Mouse (Mus musculus) kidney, adult 2 months (tissue): ENCODE data around the gene Pigh. TPM values are rescaled to one million over a fixed set of nuclear protein-coding genes. Genes with fewer than 3 reads are reported as not detected.

Experiments used
- DNase-seq: peaks from one replicate; pipeline ENCODE4 v3.0.0; 2021
- H3K27ac ChIP-seq: fragments of 200-500 bp; 2 replicates; pipeline ENCODE4 v1.5.1; 2012; ENCODE audit warnings: low read depth, low read length, control low read depth, inconsistent platforms; ENCODE audit not compliant: insufficient read depth
- H3K27me3 ChIP-seq: fragments of 200-500 bp; replicated peaks from 2 replicates; pipeline ENCODE4 v1.6.1; 2012; ENCODE audit warnings: mild to moderate bottlenecking, moderate library complexity, low read length, inconsistent platforms; ENCODE audit not compliant: control insufficient read depth, insufficient read depth
- H3K36me3 ChIP-seq: fragments of 200-500 bp; 2 replicates; pipeline ENCODE4 v1.6.1; 2012; ENCODE audit warnings: mild to moderate bottlenecking, moderate library complexity, low read length, inconsistent platforms; ENCODE audit not compliant: control insufficient read depth, insufficient read depth
- H3K4me1 ChIP-seq: fragments of 200-500 bp; 2 replicates; pipeline ENCODE4 v1.6.1; 2011; ENCODE audit warnings: low read length; ENCODE audit not compliant: control insufficient read depth, insufficient read depth
- H3K4me3 ChIP-seq: fragments of 200-500 bp; 2 replicates; pipeline ENCODE4 v1.5.1; 2011; ENCODE audit warnings: mild to moderate bottlenecking, low read depth, low read length, control low read depth; ENCODE audit not compliant: insufficient read depth
- CTCF ChIP-seq: fragments of 200-500 bp; conservative IDR thresholded peaks from 2 replicates; pipeline ENCODE4 v1.5.1; 2011; ENCODE audit warnings: low read depth, mild to moderate bottlenecking, control low read depth, low read length, moderate library complexity, mixed read lengths; ENCODE audit not compliant: insufficient read depth, insufficient read length
- POLR2A ChIP-seq: fragments of 200-500 bp; IDR thresholded peaks from one replicate; pipeline ENCODE4 v1.6.1; 2011; ENCODE audit warnings: low read depth, low read length, control low read depth
- WGBS: fragments of 180-500 bp; shearing (Covaris S2); methylation state at CpG from one replicate; pipeline ENCODE4 v1.1.7; 2018; 5-methylcytosine and 5-hydroxymethylcytosine counted together
- polyA plus RNA-seq: library from polyadenylated mRNA; depleted of rRNA; stranded (reverse); fragments of >200 nt; gene quantifications from 2 replicates; pipeline ENCODE4 v1.2.3, GENCODE M21; 2012

Pigh gene
- polyA plus RNA-seq, 1 experiment = 12.4 TPM

DNA sequence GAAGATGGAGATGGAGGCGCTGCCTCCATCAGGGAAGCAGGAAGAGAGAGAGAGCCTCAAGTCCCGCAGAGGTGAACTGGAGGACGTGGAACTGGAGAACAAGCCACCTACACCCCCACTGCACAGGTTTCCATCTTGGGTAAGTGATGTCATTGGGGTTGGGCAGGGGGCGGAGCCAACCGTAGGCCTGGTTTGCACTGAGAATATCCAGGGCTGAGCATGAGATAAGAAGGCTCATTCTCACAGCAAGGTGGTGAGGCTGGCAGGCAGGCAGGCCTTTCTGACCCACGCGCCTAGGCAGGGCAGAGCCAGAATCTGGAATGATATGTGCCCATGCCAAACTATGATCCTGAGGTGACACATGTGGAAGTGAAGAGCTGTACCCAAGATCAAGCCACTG lies 34.2 kb downstream of the Pigh start:
- no peak overlapping the region for H3K27ac ChIP-seq
- H3K4me3 ChIP-seq = no peak overlapping the region
- no peaks in the 10 kb centered on the region for H3K4me1 ChIP-seq
- H3K27me3 ChIP-seq = no peaks in the 10 kb centered on the region
- peak; percentile 24 for DNase-seq
- no peaks in the 10 kb centered on the region for H3K36me3 ChIP-seq
- no peak for TF ChIP-seq CTCF
- WGBS = 85% methylated on average over 7 of the region's 7 CpGs

DNA sequence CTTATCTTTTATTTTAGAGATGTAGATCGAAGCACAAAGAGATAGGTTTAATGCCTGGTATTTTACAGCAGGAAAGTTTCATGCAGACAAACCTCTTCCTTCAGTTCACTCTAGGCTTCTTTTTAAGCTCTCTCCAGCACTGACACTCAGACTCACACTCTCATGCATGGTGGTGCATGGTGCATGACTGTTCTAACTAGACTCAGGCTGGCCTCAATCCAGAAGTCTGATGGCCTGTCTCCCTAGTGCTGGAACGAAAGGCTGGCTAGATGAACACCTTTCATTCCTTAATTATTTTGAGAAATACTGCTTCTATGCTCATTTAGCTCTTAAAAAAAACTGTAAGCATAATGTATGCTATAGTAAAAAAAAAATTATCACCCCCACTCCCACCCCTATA lies 37.4 kb downstream of the Pigh start:
- Histone ChIP-seq H3K4me3 (no peak overlapping the region), H3K4me1 (no peaks in the 10 kb centered on the region), H3K27me3 (no peaks in the 10 kb centered on the region), H3K36me3 (no peaks in the 10 kb centered on the region), H3K27ac (no peak overlapping the region)
- TF ChIP-seq CTCF (no peak), POLR2A (no peak)
- peak; percentile 73 for DNase-seq
- WGBS = 75% methylated on average over 2 of the region's 2 CpGs

DNA sequence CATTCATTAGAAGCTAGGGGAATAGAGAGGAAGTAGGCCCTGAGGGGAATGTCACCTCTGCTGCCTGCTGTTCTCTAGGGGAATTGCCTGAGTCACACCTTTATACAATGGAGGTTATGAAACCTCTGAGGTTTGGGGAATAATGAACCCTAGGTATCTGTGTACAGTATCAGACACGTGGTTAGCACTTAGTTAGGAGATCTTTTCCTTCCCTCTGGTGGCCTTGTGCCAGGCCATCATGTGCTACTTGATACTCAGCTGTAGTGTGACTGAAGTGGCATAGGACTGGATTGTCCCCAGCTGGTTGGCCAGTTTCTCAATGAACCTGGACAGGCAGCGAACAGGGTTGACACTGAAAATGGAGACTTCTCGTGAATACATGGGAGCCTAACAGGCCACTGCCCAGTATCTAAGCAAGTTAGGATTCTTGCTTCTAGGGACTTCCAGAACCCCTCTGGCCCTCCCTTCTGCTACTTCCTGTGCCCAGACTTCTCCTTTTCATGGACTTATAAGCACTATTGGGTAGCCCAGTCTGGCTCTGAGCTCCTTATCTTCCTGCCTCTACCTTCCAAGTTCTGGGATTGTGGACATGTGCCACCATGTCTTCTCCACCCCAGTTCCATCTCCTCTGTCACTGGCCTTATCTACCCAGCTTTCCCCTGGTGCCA lies 38.8 kb downstream of the Pigh start:
- Histone ChIP-seq H3K4me3 (no peak overlapping the region), H3K27ac (no peak overlapping the region), H3K4me1 (no peaks in the 10 kb centered on the region), H3K27me3 (no peaks in the 10 kb centered on the region), H3K36me3 (no peaks in the 10 kb centered on the region)
- TF ChIP-seq POLR2A (no peak), CTCF (no peak)
- DNase-seq = peak; percentile 24
- WGBS = 68% methylated on average over 3 of the region's 3 CpGs

DNA sequence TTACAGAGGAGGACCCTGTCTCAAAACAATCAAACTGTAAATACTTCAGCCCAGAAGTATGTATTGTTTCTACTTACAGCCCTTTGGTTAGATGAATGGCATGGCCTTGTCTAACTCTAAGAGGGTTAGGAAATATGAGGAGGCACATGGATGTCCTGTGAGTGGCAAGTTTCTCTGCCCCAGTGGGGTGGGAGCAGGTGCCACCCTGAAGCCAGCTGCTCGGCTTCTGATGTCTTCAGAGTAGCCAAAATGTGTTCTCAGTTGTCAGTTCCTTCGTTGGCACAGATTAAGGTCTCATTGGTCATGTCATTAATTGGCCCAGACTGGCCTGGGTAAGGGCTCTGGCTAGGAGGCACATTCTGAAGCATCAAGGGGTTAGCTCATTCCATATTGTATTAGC lies 39.6 kb downstream of the Pigh start:
- H3K27ac ChIP-seq = no peak overlapping the region
- H3K4me1 ChIP-seq = no peaks in the 10 kb centered on the region
- H3K4me3 ChIP-seq = no peak overlapping the region
- TF ChIP-seq POLR2A (no peak), CTCF (no peak)
- DNase-seq = no peak
- H3K36me3 ChIP-seq = no peaks in the 10 kb centered on the region
- H3K27me3 ChIP-seq = no peaks in the 10 kb centered on the region
- 76% methylated on average over 2 of the region's 2 CpGs for WGBS

DNA sequence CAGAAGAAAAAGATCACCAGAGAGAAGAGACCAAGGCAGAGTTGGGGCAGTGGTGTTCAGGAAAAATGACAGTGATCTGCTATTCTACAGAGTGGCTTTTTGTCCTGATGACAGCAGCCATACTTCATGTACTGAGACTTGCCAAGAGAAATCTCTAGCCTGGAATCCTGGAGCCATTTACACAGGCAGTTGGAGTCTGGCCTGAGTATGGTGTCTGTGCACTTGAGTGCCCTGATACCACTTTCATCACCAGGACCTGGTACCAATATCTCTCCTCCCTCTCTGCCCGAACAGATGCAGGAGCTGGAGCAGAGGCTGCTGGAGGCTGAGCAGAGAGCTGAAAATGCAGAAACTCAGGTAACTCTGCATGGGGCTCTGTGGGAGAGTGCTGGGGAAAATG lies 40.6 kb downstream of the Pigh start:
- no peaks in the 10 kb centered on the region for H3K4me1 ChIP-seq
- H3K36me3 ChIP-seq = no peaks in the 10 kb centered on the region; the same call in 1 of the 2 replicates
- WGBS = 97% methylated on average over 1 of the region's 1 CpGs
- no peaks in the 10 kb centered on the region for H3K27me3 ChIP-seq
- TF ChIP-seq POLR2A (no peak), CTCF (no peak)
- H3K4me3 ChIP-seq = no peak overlapping the region
- H3K27ac ChIP-seq = no peak overlapping the region
- DNase-seq = no peak

DNA sequence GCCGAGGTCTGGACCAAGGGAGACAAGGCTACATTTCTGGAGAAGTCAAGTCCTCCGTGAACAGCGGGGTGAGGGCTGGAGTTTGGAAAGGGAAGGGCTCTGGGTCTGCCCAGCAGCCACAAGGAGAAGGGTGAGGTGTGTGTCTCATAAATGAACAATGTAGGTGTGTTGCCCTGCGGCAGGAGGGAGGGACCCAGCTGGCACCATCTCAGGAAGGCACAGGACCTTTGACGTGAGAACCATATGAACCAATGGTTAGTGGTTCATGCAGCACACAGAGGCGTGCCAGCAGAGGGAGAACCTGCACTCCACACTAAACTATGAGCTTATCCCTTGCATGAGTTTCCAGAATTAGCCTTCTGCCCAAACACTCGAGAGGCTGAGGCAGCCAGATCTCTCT lies 42.2 kb downstream of the Pigh start:
- WGBS = 88% methylated on average over 7 of the region's 7 CpGs
- Histone ChIP-seq H3K27me3 (no peaks in the 10 kb centered on the region), H3K4me3 (no peak overlapping the region), H3K36me3 (no peaks in the 10 kb centered on the region; the same call in 1 of the 2 replicates), H3K27ac (no peak overlapping the region), H3K4me1 (no peaks in the 10 kb centered on the region)
- DNase-seq = no peak
- no peak for TF ChIP-seq POLR2A
- no peak for TF ChIP-seq CTCF

DNA sequence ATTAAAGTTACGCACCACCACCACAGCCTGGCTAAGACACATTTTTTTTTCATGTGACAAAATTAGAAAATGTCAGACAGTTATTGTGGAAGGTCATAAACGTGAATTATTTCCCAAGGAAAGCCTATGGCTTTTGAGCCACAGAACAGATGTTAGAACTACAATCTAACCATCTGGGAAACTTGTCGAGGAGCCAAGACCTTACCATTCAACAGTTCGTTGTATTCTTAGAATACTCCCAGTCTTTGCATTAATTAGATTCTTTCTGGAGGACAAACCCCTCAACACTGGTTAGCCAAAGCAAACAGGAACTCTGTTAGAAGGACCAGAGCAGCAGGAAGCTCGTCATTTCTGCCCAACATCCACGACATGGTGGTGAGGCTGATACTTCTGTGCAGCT lies 43.3 kb downstream of the Pigh start:
- DNase-seq = no peak
- no peak overlapping the region for H3K4me3 ChIP-seq
- H3K4me1 ChIP-seq = no peaks in the 10 kb centered on the region
- WGBS = 61% methylated on average over 6 of the region's 6 CpGs
- H3K27me3 ChIP-seq = no peaks in the 10 kb centered on the region
- no peaks in the 10 kb centered on the region; the same call in 1 of the 2 replicates for H3K36me3 ChIP-seq
- TF ChIP-seq CTCF (no peak), POLR2A (no peak)
- no peak overlapping the region for H3K27ac ChIP-seq
